Mouse (Mus musculus): ENCODE results near the gene Gm16181. TPM values are rescaled to one million over a fixed set of nuclear protein-coding genes. Genes with fewer than 3 reads are reported as not detected.

Gene Gm16181
- not detected in 2 replicates for polyA plus RNA-seq (2021; fragmentation: Nextera tagmentation)
- long read RNA-seq, experiment 1, result 0 reads
- long read RNA-seq, experiment 2, result 0 reads

GRCm38 (mm10) chr17:35220156-35220952, at the start of gene Gm16181:
Gene Gm16181 (plus strand): TSS chr17:35220834.

GRCm38 (mm10) chr17:35175968-35176367, 44.7 kb upstream of the Gm16181 start, which contains the start of gene Aif1:
Gene Aif1 (minus strand): TSS chr17:35176068.

GRCm38 (mm10) chr17:35187959-35188610, 32.5 kb upstream of the Gm16181 start, which contains the start of gene Lst1:
Gene Lst1 (minus strand): TSS chr17:35188439.

GRCm38 (mm10) chr17:35193881-35194843, 26.5 kb upstream of the Gm16181 start, which contains the start of gene Ltb:
Gene Ltb (plus strand): TSS chr17:35194439.

GRCm38 (mm10) chr17:35201787-35202186, 18.8 kb upstream of the Gm16181 start, which contains the start of gene Tnf:
Gene Tnf (minus strand): TSS chr17:35202007.

GRCm38 (mm10) chr17:35204494-35205379, 15.9 kb upstream of the Gm16181 start, which contains the start of gene Lta:
Gene Lta (minus strand): TSS chr17:35205351.

GRCm38 (mm10) chr17:35233114-35233980, 12.7 kb downstream of the Gm16181 start, which contains the start of gene Atp6v1g2:
Gene Atp6v1g2 (plus strand): TSS chr17:35233660.

GRCm38 (mm10) chr17:35235614-35236389, 15.2 kb downstream of the Gm16181 start, which contains the start of gene Nfkbil1:
Gene Nfkbil1 (minus strand): TSS chr17:35235792.

GRCm38 (mm10) chr17:35241305-35242014, 20.8 kb downstream of the Gm16181 start, which contains the start of gene Ddx39b:
Gene Ddx39b (plus strand): TSS chr17:35241746.

GRCm38 (mm10) chr17:35262664-35263522, 42.3 kb downstream of the Gm16181 start, which contains the start of gene H2-D1:
Gene H2-D1 (plus strand): TSS chr17:35262730.

Other genes with a start within 250 kb of the Gm16181 start
- 5.3 and 7.0 TPM in 2 replicates for gene Hspa1a, start 248.7 kb upstream of the Gm16181 start, polyA plus RNA-seq (2021; fragmentation: Nextera tagmentation)
- gene Hspa1l, start 248.1 kb upstream of the Gm16181 start, polyA plus RNA-seq (2021; fragmentation: Nextera tagmentation), result 0.90 and 1.5 TPM in 2 replicates
- gene Lsm2, start 239.0 kb upstream of the Gm16181 start, polyA plus RNA-seq (2021; fragmentation: Nextera tagmentation), result 33.6 and 33.9 TPM in 2 replicates
- gene Vars, start 219.8 kb upstream of the Gm16181 start, polyA plus RNA-seq (2021; fragmentation: Nextera tagmentation), result 15.7 and 17.2 TPM in 2 replicates
- gene Vwa7, start 204.3 kb upstream of the Gm16181 start, polyA plus RNA-seq (2021; fragmentation: Nextera tagmentation), result 0.13 and 0.25 TPM in 2 replicates
- 0.89 and 0.92 TPM in 2 replicates for gene Sapcd1, start 192.8 kb upstream of the Gm16181 start, polyA plus RNA-seq (2021; fragmentation: Nextera tagmentation)
- gene Msh5, start 174.1 kb upstream of the Gm16181 start, polyA plus RNA-seq (2021; fragmentation: Nextera tagmentation), result 0.37 and 0.45 TPM in 2 replicates
- 22.7 and 26.4 TPM in 2 replicates for gene Clic1, start 170.9 kb upstream of the Gm16181 start, polyA plus RNA-seq (2021; fragmentation: Nextera tagmentation)
- gene Ddah2, start 161.8 kb upstream of the Gm16181 start, polyA plus RNA-seq (2021; fragmentation: Nextera tagmentation), result 20.0 and 22.8 TPM in 2 replicates
- gene Ly6g6c, start 155.4 kb upstream of the Gm16181 start, polyA plus RNA-seq (2021; fragmentation: Nextera tagmentation), result not detected in 2 replicates
- gene Mpig6b, start 154.7 kb upstream of the Gm16181 start, polyA plus RNA-seq (2021; fragmentation: Nextera tagmentation), result not detected in 2 replicates
- gene Ly6g6e, start 143.9 kb upstream of the Gm16181 start, polyA plus RNA-seq (2021; fragmentation: Nextera tagmentation), result 2.4 and 3.7 TPM in 2 replicates
- gene Ly6g6d, start 142.8 kb upstream of the Gm16181 start, polyA plus RNA-seq (2021; fragmentation: Nextera tagmentation), result 1.6 and 2.3 TPM in 2 replicates
- gene Ly6g6f, start 135.2 kb upstream of the Gm16181 start, polyA plus RNA-seq (2021; fragmentation: Nextera tagmentation), result 1.6 and 2.2 TPM in 2 replicates
- 102 and 121 TPM in 2 replicates for gene Abhd16a, start 131.6 kb upstream of the Gm16181 start, polyA plus RNA-seq (2021; fragmentation: Nextera tagmentation)
- gene Ly6g5c, start 112.6 kb upstream of the Gm16181 start, polyA plus RNA-seq (2021; fragmentation: Nextera tagmentation), result not detected in 2 replicates
- not detected in 2 replicates for gene Ly6g5b, start 105.4 kb upstream of the Gm16181 start, polyA plus RNA-seq (2021; fragmentation: Nextera tagmentation)
- gene Gpank1, start 99.4 kb upstream of the Gm16181 start, polyA plus RNA-seq (2021; fragmentation: Nextera tagmentation), result 21.2 and 22.7 TPM in 2 replicates
- 240 and 277 TPM in 2 replicates for gene Csnk2b, start 98.8 kb upstream of the Gm16181 start, polyA plus RNA-seq (2021; fragmentation: Nextera tagmentation)
- gene D17H6S53E, start 94.5 kb upstream of the Gm16181 start, polyA plus RNA-seq (2021; fragmentation: Nextera tagmentation), result 32.3 and 43.2 TPM in 2 replicates
- not detected in 2 replicates for gene Apom, start 88.8 kb upstream of the Gm16181 start, polyA plus RNA-seq (2021; fragmentation: Nextera tagmentation)
- gene Bag6, start 85.7 kb upstream of the Gm16181 start, polyA plus RNA-seq (2021; fragmentation: Nextera tagmentation), result 59.0 and 84.6 TPM in 2 replicates
- gene Prrc2a, start 55.9 kb upstream of the Gm16181 start, polyA plus RNA-seq (2021; fragmentation: Nextera tagmentation), result 14.9 and 37.9 TPM in 2 replicates
- gene Aif1, start 44.8 kb upstream of the Gm16181 start, polyA plus RNA-seq (2021; fragmentation: Nextera tagmentation), result 32.2 and 36.1 TPM in 2 replicates
- gene Lst1, start 32.4 kb upstream of the Gm16181 start, polyA plus RNA-seq (2021; fragmentation: Nextera tagmentation), result 26.1 and 36.8 TPM in 2 replicates
- gene Ltb, start 26.4 kb upstream of the Gm16181 start, polyA plus RNA-seq (2021; fragmentation: Nextera tagmentation), result 0.48 and 0.93 TPM in 2 replicates
- not detected in 2 replicates for gene Tnf, start 18.8 kb upstream of the Gm16181 start, polyA plus RNA-seq (2021; fragmentation: Nextera tagmentation)
- gene Lta, start 15.5 kb upstream of the Gm16181 start, polyA plus RNA-seq (2021; fragmentation: Nextera tagmentation), result 0.15 TPM in 1 of 2 replicates, not detected in the other
- gene Atp6v1g2, start 12.8 kb downstream of the Gm16181 start, polyA plus RNA-seq (2021; fragmentation: Nextera tagmentation), result 636 and 753 TPM in 2 replicates
- gene Nfkbil1, start 15.0 kb downstream of the Gm16181 start, polyA plus RNA-seq (2021; fragmentation: Nextera tagmentation), result 8.9 and 9.3 TPM in 2 replicates
- gene Ddx39b, start 20.9 kb downstream of the Gm16181 start, polyA plus RNA-seq (2021; fragmentation: Nextera tagmentation), result 165 and 169 TPM in 2 replicates
- 62.8 and 80.2 TPM in 2 replicates for gene H2-D1, start 41.9 kb downstream of the Gm16181 start, polyA plus RNA-seq (2021; fragmentation: Nextera tagmentation)
- 0.44 and 0.75 TPM in 2 replicates for gene H2-Q1, start 99.6 kb downstream of the Gm16181 start, polyA plus RNA-seq (2021; fragmentation: Nextera tagmentation)
- 0.49 and 0.67 TPM in 2 replicates for gene H2-Q2, start 121.4 kb downstream of the Gm16181 start, polyA plus RNA-seq (2021; fragmentation: Nextera tagmentation)
- 0.29 TPM in 1 of 2 replicates, not detected in the other for gene H2-Q4, start 158.8 kb downstream of the Gm16181 start, polyA plus RNA-seq (2021; fragmentation: Nextera tagmentation)
- gene H2-Q6, start 204.0 kb downstream of the Gm16181 start, polyA plus RNA-seq (2021; fragmentation: Nextera tagmentation), result 1.5 and 1.7 TPM in 2 replicates
- 2.5 and 3.5 TPM in 2 replicates for gene H2-Q7, start 218.3 kb downstream of the Gm16181 start, polyA plus RNA-seq (2021; fragmentation: Nextera tagmentation)
- 0.18 and 0.22 TPM in 2 replicates for gene H2-Q10, start 249.3 kb downstream of the Gm16181 start, polyA plus RNA-seq (2021; fragmentation: Nextera tagmentation)

Data from left cerebral cortex, adult 6 months (tissue).